Mouse (Mus musculus) embryonic fibroblast, embryonic 13.5 days (primary cell): ENCODE results near the gene Atp6v1g2.

Experiments
- CTCF ChIP-seq: IDR thresholded peaks from 2 replicates; pipeline ENCODE4 v1.5.1; 2011; ENCODE audit warnings: mild to moderate bottlenecking, control low read depth, low read length, moderate library complexity, borderline replicate concordance; ENCODE audit not compliant: insufficient read depth
- POLR2A ChIP-seq: IDR thresholded peaks from 2 replicates; pipeline ENCODE4 v1.6.1; 2011; ENCODE audit warnings: low read depth, mild to moderate bottlenecking, control low read depth, low read length, moderate library complexity

DNA sequence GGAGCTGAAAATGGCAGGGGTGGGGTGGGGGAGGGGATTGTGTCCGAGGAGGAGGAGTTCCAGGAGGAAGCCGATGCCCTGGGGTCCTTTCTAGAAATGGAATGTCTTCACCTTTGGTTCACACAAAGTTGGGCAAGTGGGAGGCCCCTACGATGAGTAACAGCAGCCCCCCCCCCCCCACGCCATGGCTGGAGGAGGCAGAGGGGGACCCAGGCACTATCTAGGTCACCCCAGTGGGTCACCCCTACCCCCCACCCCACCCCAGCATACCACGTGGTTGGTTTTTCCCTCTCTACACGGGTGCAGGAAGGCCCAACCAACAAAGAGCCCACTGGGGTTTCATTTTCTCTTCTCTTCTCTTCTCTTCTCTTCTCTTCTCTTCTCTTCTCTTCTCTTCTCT lies 36.3 kb upstream of the Atp6v1g2 start:
- TF ChIP-seq CTCF: no peak
- TF ChIP-seq POLR2A: no peak
